9 mouse cellular contexts compared by ENCODE assay signal in genomic region chr3:127706445-127707088, GRCm38 (mm10).
DNase-seq lines count a peak whose midpoint lies in the region; ATAC-seq lines count a peak whose summit lies in the region.
"Had no signal": no experiment of that assay in that cellular context is flagged by ENCODE, and none has a peak within 500 bp of the region (broad histone marks: within the 10 kb centered on the region; RNA-seq: fewer than 3 reads in every experiment).

No protein-coding gene starts in this region.

- H3K4me3 ChIP-seq in lung, embryonic 16.5 days (ENCODE audit: low read length) = peak overlapping the region; percentile 23; the same call in 1 of the 2 replicates
- peak overlapping the region; percentile 38 for H3K4me3 ChIP-seq in forebrain, embryonic 16.5 days (replicated peaks; ENCODE audit: low read length)
- no peak overlapping the region for H3K4me3 ChIP-seq in limb, embryonic 11.5 days (ENCODE audit: low read depth, low read length)
- no peak overlapping the region for H3K4me3 ChIP-seq in stomach, embryonic 14.5 days (ENCODE audit: low read depth, low read length)

- H3K4me1 ChIP-seq in lung, embryonic 16.5 days (replicated peaks; ENCODE audit: control insufficient read depth, insufficient read depth, low read length) = peaks cover 8% of the 10 kb centered on the region
- peaks cover 23% of the 10 kb centered on the region for H3K4me1 ChIP-seq in forebrain, embryonic 16.5 days (replicated peaks; ENCODE audit: control insufficient read depth, insufficient read depth, low read length)
- H3K4me1 ChIP-seq in limb, embryonic 11.5 days (ENCODE audit: control insufficient read depth, insufficient read depth, low read length) = peaks cover 2% of the 10 kb centered on the region; the same call in 1 of the 2 replicates
- 0 out of 2 replicates have a peak, but pooled peaks cover 7% of the 10 kb centered on the region for H3K4me1 ChIP-seq in stomach, embryonic 14.5 days (ENCODE audit: control insufficient read depth, insufficient read depth, low read length)

- no peaks in the 10 kb centered on the region for H3K36me3 ChIP-seq in lung, embryonic 16.5 days (ENCODE audit: control insufficient read depth, insufficient read depth, low read length)
- H3K36me3 ChIP-seq in forebrain, embryonic 16.5 days (ENCODE audit: control insufficient read depth, insufficient read depth) = no peaks in the 10 kb centered on the region
- no peaks in the 10 kb centered on the region for H3K36me3 ChIP-seq in limb, embryonic 11.5 days (ENCODE audit: control insufficient read depth, insufficient read depth, low read length)
- H3K36me3 ChIP-seq in stomach, embryonic 14.5 days (ENCODE audit: control insufficient read depth, insufficient read depth, low read length) = no peaks in the 10 kb centered on the region

- no peak overlapping the region for H3K9ac ChIP-seq in lung, embryonic 16.5 days (ENCODE audit: low read length)
- H3K9ac ChIP-seq in forebrain, embryonic 16.5 days (replicated peaks; ENCODE audit: low read depth, low read length) = peak overlapping the region; percentile 26; the same call in 1 of the 2 replicates
- H3K9ac ChIP-seq in limb, embryonic 11.5 days (ENCODE audit: low read length) = no peak overlapping the region
- no peak overlapping the region for H3K9ac ChIP-seq in stomach, embryonic 14.5 days (replicated peaks; ENCODE audit: low read depth, low read length)

- H3K9me3 ChIP-seq in lung, embryonic 16.5 days (ENCODE audit: control insufficient read depth, low read length) = no peaks in the 10 kb centered on the region
- H3K9me3 ChIP-seq in forebrain, embryonic 16.5 days (ENCODE audit: control insufficient read depth, low read length) = no peaks in the 10 kb centered on the region
- no peaks in the 10 kb centered on the region for H3K9me3 ChIP-seq in limb, embryonic 11.5 days (ENCODE audit: control insufficient read depth, low read length)
- no peaks in the 10 kb centered on the region for H3K9me3 ChIP-seq in stomach, embryonic 14.5 days (ENCODE audit: control insufficient read depth, low read depth, low read length)

- H3K4me2 ChIP-seq in lung, embryonic 16.5 days (ENCODE audit: low read depth, low read length) = peak overlapping the region; percentile 52
- peak overlapping the region; percentile 62 for H3K4me2 ChIP-seq in forebrain, embryonic 16.5 days (ENCODE audit: low read length)
- H3K4me2 ChIP-seq in limb, embryonic 11.5 days (ENCODE audit: low read depth, severe bottlenecking) = peak overlapping the region; percentile 40
- H3K4me2 ChIP-seq in stomach, embryonic 14.5 days (replicated peaks; ENCODE audit: low read depth, low read length) = peak overlapping the region; percentile 43

- H3K27me3 ChIP-seq in lung, embryonic 16.5 days (ENCODE audit: control insufficient read depth, insufficient read depth, low read depth, low read length) = no peaks in the 10 kb centered on the region; the same call in 1 of the 2 replicates
- H3K27me3 ChIP-seq in forebrain, embryonic 16.5 days (replicated peaks; ENCODE audit: control insufficient read depth, insufficient read depth, low read length) = peaks cover 4% of the 10 kb centered on the region; the same call in 1 of the 2 replicates
- H3K27me3 ChIP-seq in limb, embryonic 11.5 days (ENCODE audit: control insufficient read depth, insufficient read depth, low read length) = 0 out of 2 replicates have a peak, but pooled peaks cover 3% of the 10 kb centered on the region
- no peaks in the 10 kb centered on the region for H3K27me3 ChIP-seq in stomach, embryonic 14.5 days (ENCODE audit: control insufficient read depth, insufficient read depth, low read length)

- no peak overlapping the region for H3K27ac ChIP-seq in lung, embryonic 16.5 days (ENCODE audit: low read length)
- peak overlapping the region; percentile 76 for H3K27ac ChIP-seq in forebrain, embryonic 16.5 days (ENCODE audit: low read length)
- no peak overlapping the region for H3K27ac ChIP-seq in limb, embryonic 11.5 days (replicated peaks; ENCODE audit: low read depth, low read length)
- no peak overlapping the region for H3K27ac ChIP-seq in stomach, embryonic 14.5 days (ENCODE audit: low read length)

- 69% methylated on average over 8 of the region's 8 CpGs for WGBS in lung, embryonic 16.5 days
- WGBS in forebrain, embryonic 16.5 days = 18% methylated on average over 8 of the region's 8 CpGs
- 74% methylated on average over 8 of the region's 8 CpGs for WGBS in limb, embryonic 11.5 days
- WGBS in stomach, embryonic 14.5 days = 75% methylated on average over 8 of the region's 8 CpGs

- 0 out of 2 replicates have a peak, but pooled peaks have one; percentile 2 for ATAC-seq in lung, embryonic 16.5 days (ENCODE audit: low read depth)
- no peak for ATAC-seq in forebrain, embryonic 16.5 days
- no peak for ATAC-seq in limb, embryonic 11.5 days (ENCODE audit: insufficient number of reproducible peaks, low FRiP score, low TSS enrichment, low read depth)
- ATAC-seq in stomach, embryonic 14.5 days (ENCODE audit: insufficient number of reproducible peaks, insufficient read depth, low FRiP score, low read depth) = no peak
- ATAC-seq in cerebellum, adult (ENCODE audit: insufficient number of reproducible peaks, low FRiP score, low TSS enrichment) = no peak

- no peak for DNase-seq in lung, postnatal 25 days (ENCODE audit: low spot score)
- no peak for DNase-seq in limb, embryonic 11.5 days (ENCODE audit: low spot score)
- no peak for DNase-seq in cerebellum, adult 18-20 months
- DNase-seq in adrenal gland, adult (ENCODE audit: inconsistent age in 2 of 2, low spot score in 1 of 2) = no peak
- DNase-seq: spleen, adult 18-20 months had no signal

Comparison
In these comparisons a context has a peak if more than half of its experiments do, and no peak if none do; other contexts are left out.
1. H3K4me3 ChIP-seq: peak in lung, embryonic 16.5 days (single experiment) and forebrain, embryonic 16.5 days (single experiment); none in limb, embryonic 11.5 days (single experiment) and stomach, embryonic 14.5 days (single experiment).
2. Peak in every context shown above with its lines, with median percentiles within 50 percentile points of each other: H3K4me2 ChIP-seq.